Mouse (Mus musculus): ENCODE data around the gene Supt6.

Supt6 gene

DNA sequence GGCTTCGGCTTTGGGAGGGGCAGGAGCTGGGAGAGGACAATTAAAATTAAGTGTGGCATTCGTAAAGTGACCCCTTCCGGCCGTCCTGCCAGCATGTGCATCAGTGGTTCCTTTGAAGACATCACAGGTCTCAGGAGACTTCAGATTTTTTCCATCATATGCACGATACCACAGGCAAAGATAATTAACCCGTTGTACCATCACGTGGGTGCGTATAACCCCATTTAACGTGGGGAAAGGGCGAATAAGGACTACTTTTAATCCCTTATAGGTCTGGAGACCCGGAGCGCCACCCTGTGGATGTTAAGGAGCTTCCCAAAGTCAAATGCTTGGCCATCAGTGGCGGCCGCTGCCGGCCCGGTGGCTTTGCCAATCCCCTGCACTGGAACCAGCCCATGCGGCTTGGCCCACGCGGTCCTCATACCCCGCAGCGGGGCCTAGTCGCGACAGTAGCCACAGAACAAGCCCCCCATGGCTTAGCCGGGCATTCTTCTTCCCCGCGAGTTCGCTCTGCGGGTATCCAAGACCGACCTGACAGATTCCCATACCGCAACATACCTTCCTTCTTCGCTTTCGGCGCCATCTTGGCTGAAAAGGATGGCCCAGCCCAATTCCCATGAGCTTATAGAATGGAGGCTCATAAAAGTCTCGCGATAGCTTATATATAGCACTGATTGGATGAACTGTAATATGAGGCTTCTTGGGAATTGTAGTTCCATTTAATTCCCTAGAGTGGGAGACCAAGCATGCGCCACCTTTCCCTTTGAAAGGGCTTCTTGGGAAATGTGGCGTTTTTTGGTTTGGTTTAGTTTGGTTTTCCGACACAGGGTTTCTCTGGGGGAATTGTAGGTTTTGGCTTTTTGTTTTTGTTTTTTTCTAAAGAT, 62.6 kb downstream of the Supt6 start, which contains the start of gene Rpl23a:
Rpl23a (minus strand) TSS at position 624 of the 884 bp plus-strand sequence.
- peak; percentile 94 for DNase-seq (ENCODE audit: low read depth, low spot score)

DNA sequence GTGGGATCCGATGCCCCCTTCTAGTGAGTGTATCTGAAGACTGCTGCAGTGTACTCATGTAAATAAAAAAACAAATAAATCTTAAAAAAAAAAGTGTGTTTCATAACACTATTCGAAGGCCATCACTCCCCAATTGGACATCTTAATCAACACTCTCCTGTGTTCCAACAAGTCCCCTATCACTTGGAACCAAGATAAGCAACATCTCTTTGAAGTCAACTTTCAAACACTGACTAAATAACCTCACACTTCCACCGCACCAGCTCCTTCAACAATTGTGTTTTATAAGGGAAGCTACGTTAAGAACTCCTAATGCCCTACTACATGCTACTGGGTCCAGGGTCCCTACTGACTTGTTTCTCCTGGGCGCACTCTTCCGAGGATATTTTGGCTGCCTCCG, 63.3 kb downstream of the Supt6 start:
- DNase-seq (ENCODE audit: low read depth, low spot score) = no peak

DNA sequence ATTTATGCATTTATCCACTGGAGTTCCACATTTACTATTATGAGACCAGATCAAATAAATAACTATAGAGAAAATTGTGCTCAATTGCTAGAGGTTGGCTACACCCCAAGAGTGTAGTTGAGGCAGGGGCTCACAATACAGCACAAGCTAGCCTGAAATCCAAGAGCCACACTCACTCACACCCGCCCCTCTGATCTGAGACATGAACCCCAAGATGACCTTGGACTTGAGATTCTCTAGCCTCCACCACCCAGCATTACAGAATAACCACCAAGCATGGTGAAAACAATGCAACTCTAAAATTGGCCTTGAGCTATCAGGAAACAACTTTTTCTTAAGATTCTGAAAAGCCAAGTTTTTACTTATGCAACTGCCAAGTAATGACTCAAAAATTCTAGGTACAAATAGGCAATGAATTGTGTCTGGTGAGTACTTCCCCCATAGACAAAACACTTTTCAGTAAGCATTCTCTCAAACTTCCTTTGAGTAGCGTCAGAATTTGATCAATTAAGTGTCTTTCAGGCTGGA, 63.9 kb downstream of the Supt6 start:
- DNase-seq (ENCODE audit: low read depth, low spot score) = no peak

DNA sequence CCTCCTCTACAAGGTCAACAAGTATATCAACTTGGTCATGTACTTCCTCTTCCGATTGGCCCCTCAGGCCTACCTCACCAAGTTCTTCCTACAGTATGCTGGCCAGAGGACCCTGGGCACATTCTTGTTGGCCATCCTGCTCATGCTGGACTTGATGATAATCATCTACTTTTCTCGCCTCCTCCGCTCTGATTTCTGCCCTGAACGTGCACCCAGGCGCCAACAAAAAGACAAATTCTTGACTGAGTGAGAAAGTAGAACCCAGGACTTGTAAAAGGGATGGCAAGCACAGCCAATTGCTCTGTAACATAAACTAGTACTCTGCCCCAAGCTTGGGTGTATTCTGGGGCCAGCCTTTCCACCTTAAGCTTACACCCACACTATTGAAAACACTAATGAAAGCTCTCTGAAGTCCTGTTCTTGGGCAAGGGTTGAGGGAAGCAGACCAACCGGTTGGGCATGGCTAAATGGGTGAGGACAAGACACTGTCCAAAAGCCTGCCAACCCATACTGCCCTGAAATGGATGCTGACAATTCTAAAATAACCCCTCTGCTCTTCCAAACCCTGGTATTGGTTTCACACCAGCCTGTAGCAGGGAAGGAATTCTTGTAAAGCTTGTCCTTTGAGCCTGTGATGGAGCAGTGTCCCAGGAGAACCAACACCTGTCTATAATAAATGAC, 65.6 kb downstream of the Supt6 start:
- no peak for DNase-seq (ENCODE audit: low read depth, low spot score)

DNA sequence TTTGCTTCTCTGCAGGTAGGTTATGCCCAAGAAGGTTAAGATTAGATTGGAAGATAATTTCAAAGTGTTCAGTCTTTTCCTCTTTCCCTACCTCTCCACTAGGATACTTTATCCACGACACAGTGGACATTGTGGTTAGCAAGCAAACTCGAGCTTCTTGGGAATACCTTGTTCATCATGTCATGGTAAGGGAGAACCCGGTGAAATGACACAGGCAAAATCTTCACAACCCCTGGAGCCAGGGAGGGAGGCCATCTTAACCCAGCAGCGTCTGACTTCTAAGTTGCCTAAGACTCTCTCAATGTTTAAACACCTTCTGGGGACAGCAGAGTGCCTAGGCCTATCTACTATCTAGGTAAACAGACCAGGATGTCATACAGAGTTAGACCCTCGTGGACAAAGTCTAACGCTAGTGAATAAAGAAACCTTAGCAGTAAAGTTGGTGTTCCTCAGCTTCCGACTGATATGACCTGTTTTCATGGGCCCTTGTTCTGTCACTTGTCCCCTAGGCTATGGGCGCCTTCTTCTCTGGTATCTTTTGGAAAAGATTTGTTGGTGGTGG, 66.3 kb downstream of the Supt6 start:
- no peak for DNase-seq (ENCODE audit: low read depth, low spot score)

DNA sequence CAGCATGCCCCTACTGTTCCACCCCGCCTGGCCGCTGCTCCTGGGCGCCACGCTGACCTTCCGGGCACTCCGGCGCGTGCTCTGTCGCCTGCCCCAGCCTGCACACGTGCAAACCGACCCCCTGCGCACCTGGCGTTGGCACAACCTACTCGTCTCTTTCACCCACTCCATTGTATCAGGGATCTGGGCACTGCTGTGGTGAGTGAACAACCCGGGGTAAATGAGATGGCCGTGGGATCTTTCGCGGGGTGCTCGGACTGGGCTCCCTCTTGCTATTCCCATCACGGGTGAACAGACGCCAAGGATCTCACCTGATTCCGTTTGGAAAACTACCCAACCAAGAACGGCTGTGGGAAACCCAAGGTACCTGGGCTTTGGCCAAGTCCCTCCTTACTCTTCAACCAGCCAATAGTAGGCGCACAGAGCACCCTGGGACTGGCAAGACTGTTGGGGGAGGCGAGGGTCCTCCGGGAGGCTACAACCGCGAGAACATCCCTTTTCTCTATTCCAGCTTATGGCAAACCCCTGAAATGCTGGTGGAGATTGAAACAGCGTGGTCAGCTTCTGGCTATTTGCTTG, 66.8 kb downstream of the Supt6 start:
- no peak for DNase-seq (ENCODE audit: low read depth, low spot score)

DNA sequence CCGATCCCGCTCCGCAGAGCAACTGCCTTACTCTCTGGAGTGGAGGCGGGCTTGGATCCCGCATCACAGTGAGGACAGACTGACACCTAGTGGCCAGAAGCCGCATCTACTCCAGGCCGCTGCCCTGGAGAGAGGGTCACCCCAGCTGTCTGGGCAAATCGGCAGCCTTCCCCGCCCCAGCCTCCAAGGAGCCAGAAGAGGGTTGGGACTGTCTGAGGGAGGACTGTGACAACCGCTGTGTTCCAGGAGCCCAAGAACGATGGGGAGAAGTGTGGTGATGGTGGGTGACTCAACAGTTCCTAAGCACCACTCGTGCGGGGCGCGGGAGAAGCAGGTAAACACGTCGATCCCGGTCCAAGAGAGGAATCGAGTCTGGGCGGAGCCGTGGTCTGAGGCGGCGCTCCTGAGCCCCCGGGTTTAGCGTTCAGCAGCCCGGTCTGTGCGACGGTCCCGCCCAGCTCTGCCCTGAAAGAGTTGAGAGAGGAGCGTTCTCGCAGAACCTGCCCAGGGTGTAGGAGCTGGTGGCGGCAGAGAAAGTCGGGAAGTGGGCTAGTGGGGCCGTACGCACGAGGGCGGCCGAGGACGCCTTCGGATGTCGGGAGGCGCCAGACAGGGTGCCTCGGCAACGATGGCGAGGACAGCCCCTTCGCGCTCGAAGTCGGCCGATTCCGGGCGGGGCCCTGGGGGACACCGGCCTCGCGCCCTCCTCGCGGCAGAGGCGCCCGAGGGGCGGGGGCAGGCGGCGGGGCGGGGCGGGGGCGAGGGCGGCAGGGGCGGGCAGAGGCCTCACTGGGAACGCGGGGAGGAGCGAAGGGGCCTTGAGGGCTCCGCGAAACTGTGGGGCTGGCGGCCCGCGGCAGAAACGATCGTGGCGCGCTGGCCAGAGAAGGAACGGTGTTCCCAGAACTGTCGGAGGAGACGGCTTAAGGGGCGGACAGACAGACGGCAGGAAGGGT, 67.6 kb downstream of the Supt6 start:
- no peak for DNase-seq (ENCODE audit: low read depth, low spot score)

DNA sequence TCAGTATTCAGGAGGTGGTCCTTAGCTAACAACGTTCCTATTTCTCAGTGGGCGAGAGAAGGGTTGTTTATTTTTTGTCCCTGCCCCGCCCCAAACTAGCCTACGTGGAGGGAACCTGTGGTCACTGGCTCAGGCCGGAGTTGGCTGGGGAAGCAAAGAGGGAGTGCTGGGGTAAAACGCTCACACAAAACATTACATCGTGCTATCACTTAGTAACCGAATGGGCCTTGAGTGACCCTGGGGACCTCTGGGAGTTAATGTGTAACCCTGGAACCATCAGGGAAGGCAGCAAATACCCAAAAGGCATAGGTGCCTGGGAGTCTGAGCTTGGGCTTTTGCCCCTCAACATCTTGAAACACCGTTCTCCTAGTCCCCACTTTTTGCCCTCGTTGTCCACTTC, 68.3 kb downstream of the Supt6 start:
- no peak for DNase-seq (ENCODE audit: low read depth, low spot score)

DNA sequence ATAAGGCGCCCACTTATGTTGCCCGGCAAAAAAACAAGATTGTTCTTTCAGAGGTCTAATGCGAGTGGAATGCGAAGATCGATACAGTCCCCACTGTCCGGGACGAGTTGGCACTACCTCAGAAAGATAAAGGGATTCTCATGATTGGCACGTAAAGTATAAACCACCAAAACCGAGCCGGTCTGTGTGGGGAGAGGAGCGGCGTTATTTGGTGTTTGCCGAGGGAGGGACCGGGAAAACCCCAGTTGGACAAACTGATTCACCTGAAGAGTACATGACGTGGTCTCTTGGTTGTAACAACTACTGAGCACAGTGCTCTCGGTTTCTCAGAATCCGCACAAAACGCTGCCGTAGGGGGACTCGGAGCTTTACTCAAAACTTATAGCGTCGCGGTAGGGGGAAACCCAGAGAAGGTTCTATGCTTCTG, 68.9 kb downstream of the Supt6 start:
- DNase-seq (ENCODE audit: low read depth, low spot score) = no peak

DNA sequence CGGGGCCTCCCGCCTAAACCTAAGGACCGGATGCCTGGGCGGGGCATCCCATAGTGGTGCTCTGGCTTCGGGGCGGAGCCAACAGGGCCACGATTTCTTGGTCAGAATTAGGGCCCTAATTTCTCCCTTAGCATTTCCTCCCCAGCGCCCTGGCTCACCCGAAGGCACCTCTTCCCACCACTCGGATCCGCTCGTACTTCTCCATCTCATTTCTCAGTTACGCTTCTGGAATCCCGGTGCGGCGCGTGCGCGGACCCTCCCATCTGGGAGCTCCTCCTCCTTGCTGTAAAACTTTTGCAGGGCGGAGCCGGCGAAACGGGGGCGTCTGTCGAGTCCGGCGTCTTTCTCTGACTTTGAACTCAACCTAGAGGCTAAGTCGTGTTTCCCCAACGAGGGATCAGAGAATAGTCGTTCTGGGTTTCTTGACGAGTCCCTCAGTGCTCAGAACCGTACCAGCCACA, 69.4 kb downstream of the Supt6 start, which contains the start of the genes Nek8 and Tlcd1:
Nek8 (minus strand) TSS at position 274 of the 461 bp plus-strand sequence.
Tlcd1 (plus strand) TSS at position 310 of the 461 bp plus-strand sequence.
- DNase-seq (ENCODE audit: low read depth, low spot score) = no peak

DNA sequence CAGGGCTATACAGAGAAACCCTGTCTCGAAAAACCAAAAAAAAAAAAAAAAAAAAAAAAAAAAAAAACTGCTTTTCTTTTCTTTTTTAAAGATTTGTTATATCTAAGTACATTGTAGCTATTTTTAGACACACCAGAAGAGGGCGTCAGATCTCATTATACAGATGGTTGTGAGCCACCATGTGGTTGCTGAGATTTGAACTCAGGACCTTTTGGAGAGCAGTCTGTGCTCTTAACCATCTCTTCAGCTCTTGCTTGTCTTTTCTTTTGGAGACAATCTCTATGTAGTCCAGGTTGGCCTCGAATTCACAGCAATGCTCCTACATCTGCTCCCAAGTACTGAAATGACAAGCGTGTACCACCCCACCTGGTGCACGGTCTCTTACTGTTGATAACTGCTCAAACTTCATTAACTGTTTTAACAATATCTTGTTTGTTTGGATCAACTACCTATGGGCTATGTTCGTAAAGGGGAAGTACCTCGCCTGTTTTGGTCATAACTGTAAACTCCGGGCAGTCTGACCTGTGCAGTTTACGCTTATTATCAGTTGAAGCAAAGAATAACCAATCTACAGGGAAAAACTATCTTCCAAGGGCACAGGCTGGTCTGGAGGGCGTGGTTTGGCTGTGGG, 69.9 kb downstream of the Supt6 start:
- DNase-seq (ENCODE audit: low read depth, low spot score) = no peak

DNA sequence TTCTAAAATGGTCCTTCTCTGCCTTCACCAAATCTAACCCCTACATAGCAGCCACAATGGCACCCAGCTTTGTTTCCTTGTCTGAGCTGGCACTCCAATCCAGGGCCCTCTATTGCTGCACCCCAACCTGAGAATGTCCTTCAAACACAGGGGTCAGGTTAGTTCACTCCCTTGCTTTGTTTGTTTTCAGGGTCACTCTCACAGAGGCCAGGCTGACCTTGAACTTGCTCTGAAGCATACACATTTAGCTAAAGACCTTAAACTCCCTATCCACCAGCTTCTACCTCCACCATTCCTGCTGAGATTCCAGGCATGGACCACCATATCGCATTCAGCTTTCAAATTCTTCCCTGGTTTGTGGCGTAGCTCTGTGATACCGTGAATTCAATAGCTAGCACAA, 71.3 kb downstream of the Supt6 start:
- no peak for DNase-seq (ENCODE audit: low read depth, low spot score)

DNA sequence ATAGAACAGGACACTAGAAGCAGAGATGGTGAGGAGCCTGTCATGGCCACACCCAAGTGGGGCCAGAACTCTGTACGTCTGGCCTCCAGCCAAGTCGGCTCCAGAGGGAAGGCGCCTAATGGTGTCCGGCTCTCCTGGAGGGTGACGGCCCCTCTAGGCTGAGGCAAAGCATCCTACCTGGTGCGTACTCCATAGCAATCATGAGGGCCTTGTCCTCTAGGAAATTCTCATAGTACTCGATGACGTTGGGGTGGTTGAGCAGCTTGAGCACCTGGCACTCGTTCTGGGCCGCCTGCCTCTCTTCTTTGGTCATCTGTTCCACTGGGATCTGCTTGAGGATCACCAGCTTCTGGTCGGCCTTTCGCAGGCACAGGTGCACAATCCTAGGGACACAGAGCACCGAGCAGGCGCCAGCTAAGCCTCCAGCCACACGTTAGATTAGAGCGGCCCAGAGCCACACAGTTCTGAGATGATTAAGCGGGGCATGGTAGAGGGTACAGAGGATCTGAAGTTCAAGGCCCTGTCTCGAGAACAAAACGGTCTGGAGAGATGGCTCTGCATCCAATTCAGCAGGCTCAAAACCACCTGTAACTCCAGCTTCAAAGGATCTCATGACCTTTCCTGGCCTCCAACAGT, 72.9 kb downstream of the Supt6 start:
- DNase-seq (ENCODE audit: low read depth, low spot score) = no peak

DNA sequence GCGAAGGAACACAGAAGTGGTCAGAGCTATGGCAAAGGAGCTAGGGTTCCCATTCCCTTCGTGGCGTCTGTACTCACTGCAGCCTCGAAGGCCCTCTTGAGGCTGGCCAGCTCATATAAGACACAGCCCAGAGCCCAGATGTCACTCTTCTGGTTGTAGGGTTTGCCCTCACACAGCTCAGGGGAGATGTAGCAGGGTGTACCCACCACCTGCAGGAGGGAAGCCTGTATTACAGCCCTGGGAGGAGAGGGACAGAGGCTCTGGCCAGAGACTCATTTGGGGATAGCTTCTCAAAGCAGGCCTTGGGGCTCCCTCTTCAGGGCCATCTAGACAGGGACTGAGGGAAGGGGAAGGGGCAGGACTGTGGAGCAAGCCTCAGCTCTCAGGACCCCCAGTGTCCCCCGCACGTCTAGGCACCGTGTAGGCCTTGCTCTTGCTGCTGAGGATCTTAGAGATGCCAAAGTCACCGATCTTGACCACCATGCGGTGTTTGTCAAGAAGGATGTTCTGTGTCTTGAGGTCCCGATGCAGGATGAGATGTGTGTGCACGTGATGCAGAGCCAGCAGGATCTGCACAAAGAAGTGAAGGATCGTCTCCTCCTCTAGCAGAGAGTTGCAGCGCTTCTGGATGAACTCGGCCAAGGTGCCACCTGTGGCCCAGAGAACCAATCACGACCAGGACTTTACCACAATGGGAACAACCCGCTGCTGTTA, 73.6 kb downstream of the Supt6 start:
- no peak for DNase-seq (ENCODE audit: low read depth, low spot score)

DNA sequence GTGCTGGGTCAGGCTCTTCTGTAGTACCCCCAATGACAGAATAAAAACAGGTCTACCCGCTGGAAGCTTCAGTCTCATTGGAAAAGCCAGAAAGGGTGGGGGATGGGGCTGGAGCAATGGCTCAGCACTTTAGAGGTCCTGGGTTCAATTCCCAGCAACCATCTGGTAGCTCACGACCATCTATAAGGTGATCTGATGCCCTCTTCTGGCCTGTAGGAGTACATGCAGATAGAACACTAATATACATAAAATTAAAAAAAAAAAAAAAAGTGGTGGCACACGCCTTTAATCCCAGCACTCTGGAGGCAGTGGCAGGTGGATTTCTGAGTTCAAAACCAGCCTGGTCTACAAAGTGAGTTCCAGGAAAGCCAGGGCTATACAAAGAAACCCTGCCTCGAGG, 74.5 kb downstream of the Supt6 start:
- DNase-seq (ENCODE audit: low read depth, low spot score) = no peak

DNA sequence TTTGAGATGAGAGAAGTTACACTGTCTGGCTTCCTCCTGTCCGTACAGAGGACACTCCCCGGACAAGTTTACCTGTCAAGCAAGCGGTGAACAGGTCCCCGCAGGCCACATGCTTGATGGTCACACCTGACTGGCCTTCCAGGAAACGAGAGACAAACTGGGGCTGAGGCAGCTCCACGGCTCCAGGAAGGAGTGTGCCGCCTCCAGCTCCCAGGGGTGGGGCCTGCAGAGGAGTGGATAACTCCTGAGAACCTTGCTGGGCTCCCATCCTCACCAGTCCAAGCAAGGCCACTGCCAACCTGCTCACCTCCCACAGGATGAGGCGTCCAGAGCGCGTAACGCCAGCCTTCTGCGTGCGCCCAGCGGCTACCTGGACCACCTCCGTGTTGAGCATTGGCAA, 75.5 kb downstream of the Supt6 start:
- DNase-seq (ENCODE audit: low read depth, low spot score) = no peak

DNA sequence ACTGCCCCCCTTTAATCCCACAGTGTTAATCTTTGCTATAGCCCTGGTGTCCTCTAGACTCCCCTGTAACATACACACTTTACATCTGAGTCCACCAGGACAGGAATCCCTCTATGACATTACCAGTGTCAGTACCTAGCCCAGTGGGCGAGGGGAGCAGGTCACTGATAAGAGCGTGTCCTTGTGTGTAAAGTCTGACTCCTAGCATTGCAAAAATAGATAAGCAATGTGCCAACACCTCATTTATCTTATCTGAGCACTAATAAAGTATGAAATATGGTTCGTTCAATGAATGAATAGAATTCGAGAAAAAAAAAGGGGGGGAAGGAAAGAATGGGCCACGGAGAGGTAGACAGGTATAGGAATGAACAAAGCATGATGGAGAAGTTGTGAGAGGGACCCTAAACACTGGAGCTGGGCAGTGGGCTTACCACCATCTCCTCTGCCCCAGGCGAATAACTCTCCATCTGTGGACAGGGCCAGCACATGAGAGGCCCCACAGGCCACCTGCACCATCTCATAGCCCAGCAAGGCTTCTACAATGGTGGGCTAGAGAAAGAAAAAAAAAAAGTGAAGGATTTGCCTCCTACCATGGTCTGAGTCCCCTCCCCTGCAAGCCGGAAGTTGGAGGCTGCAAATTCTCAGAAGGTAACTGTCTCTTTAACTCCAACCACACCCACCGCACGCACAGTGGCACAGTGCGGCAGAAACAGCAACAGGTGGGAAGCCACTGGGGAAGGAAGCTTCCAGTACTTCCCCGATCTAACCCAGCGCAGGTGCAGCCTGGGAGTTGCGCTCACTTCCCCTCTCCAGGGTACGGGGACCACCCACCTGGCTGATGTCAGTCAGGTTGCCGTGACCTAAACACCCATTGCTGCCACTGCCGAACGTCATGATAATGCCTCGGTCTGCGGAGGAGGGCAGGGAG, 77.0 kb downstream of the Supt6 start:
- no peak for DNase-seq (ENCODE audit: low read depth, low spot score)
